ENCODE assay signal across 8 mouse cellular contexts in the genomic region with DNA sequence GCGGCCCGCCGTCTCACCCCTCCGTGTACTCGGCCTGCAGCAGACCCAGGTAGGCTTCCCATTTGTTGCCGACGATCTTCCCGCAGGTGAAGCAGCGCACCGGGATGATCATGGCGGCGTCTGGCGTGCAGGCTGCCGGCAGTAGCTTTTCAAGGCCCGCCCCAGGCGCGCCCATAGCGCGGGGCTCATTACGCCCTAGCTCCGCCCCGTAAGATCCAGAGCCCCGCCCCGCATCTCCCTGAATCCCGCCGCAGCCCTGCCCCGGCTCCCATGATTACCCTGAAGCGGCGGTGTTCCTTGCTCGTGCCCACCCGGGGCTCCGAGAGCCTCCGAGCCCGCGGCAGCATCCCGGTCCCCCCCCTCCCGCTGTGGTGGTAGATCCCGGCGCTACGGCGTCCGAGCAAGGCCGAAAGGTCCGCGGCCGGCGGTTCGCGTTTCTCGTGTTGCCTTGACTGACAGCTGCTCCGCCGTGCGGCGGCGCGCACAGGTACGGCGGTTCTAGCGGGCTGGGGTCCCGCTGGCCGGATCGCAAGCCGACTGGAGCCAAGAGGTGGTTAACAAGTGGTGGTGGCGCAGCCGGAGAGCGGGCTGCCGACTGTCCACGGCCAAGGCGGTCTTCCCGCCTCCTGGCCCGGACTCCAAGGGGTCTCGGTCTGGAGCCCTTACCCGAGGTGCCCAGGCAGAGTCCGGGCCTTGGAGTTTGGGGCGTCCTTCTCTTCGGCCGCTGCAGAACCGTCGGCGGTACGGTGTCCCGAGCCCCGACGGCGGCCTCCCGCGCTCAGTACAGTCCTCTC. TPM values are rescaled to one million over a fixed set of nuclear protein-coding genes. Genes with fewer than 3 reads are reported as not detected.
DNase-seq lines count a peak whose midpoint lies in the region; ATAC-seq and TF ChIP-seq lines count a peak whose summit lies in the region.

TSS of gene Polr2l (minus strand) at position 122 of the 794 bp plus-strand sequence.
TSS of gene Tspan4 (plus strand) at position 230 of the 794 bp plus-strand sequence.

- peak; percentile 61 for ATAC-seq in granulocyte monocyte progenitor cell, adult 5-6 weeks (replicated peaks; ENCODE audit: poor library complexity, severe bottlenecking)
- ATAC-seq in limb, embryonic 14.5 days (ENCODE audit: low FRiP score, low read depth) = peak; percentile 75
- ATAC-seq in midbrain, embryonic 16.5 days = peak; percentile 85

- no peaks in the 10 kb centered on the region for H3K27me3 ChIP-seq in limb, embryonic 14.5 days (ENCODE audit: control insufficient read depth, insufficient read depth, low read length)
- peaks cover 14% of the 10 kb centered on the region for H3K27me3 ChIP-seq in midbrain, embryonic 16.5 days (ENCODE audit: control insufficient read depth, insufficient read depth, low read depth, low read length)
- H3K27me3 ChIP-seq in spleen, adult 2 months (ENCODE audit: control insufficient read depth, insufficient read depth, low read length) = peaks cover 7% of the 10 kb centered on the region; the same call in 1 of the 2 replicates

- peak within 1 kb of the TSS; percentile 91 for H3K4me2 ChIP-seq in limb, embryonic 14.5 days (replicated peaks; ENCODE audit: low read depth, low read length, severe bottlenecking)
- H3K4me2 ChIP-seq in midbrain, embryonic 16.5 days (ENCODE audit: low read length) = peak within 1 kb of the TSS; percentile 98

- H3K9me3 ChIP-seq in limb, embryonic 14.5 days (ENCODE audit: control insufficient read depth, low read length) = no peaks in the 10 kb centered on the region
- H3K9me3 ChIP-seq in midbrain, embryonic 16.5 days (replicated peaks; ENCODE audit: control insufficient read depth, low read length, poor library complexity, severe bottlenecking) = no peaks in the 10 kb centered on the region

- peak within 1 kb of the TSS; percentile 59 for H3K4me3 ChIP-seq in limb, embryonic 14.5 days (replicated peaks; ENCODE audit: low read length)
- H3K4me3 ChIP-seq in midbrain, embryonic 16.5 days (ENCODE audit: low read depth, low read length) = peak within 1 kb of the TSS; percentile 65
- H3K4me3 ChIP-seq in spleen, adult 2 months (ENCODE audit: extremely low read depth, insufficient read depth, insufficient read length) = peak within 1 kb of the TSS; percentile 74

- H3K36me3 ChIP-seq in limb, embryonic 14.5 days (ENCODE audit: control insufficient read depth, insufficient read depth, low read length) = peaks cover 26% of the 10 kb centered on the region
- peaks cover 8% of the 10 kb centered on the region for H3K36me3 ChIP-seq in midbrain, embryonic 16.5 days (ENCODE audit: control insufficient read depth, insufficient read depth, low read length)
- H3K36me3 ChIP-seq in spleen, adult 2 months (ENCODE audit: control insufficient read depth, insufficient read depth, low read length) = peaks cover 11% of the 10 kb centered on the region

- peak within 1 kb of the TSS; percentile 96 for H3K9ac ChIP-seq in limb, embryonic 14.5 days (ENCODE audit: low read depth, low read length, severe bottlenecking)
- peak within 1 kb of the TSS; percentile 90 for H3K9ac ChIP-seq in midbrain, embryonic 16.5 days (ENCODE audit: low read depth, low read length)

- H3K27ac ChIP-seq in limb, embryonic 14.5 days (replicated peaks; ENCODE audit: low read depth, low read length) = peak within 1 kb of the TSS; percentile 92
- peak within 1 kb of the TSS; percentile 86 for H3K27ac ChIP-seq in midbrain, embryonic 16.5 days (ENCODE audit: low read length)
- H3K27ac ChIP-seq in spleen, adult 2 months (ENCODE audit: insufficient read depth, low read length) = peak within 1 kb of the TSS; percentile 91

- H3K4me1 ChIP-seq in limb, embryonic 14.5 days (ENCODE audit: control insufficient read depth, insufficient read depth, low read length) = peaks cover 37% of the 10 kb centered on the region
- H3K4me1 ChIP-seq in midbrain, embryonic 16.5 days (ENCODE audit: control insufficient read depth, insufficient read depth, low read length) = peaks cover 19% of the 10 kb centered on the region
- peaks cover 12% of the 10 kb centered on the region for H3K4me1 ChIP-seq in spleen, adult 2 months (ENCODE audit: control insufficient read depth, insufficient read depth, insufficient read length)

- TF ChIP-seq POLR2A in limb, embryonic 14.5 days (IDR thresholded peaks at IDR 0.05; ENCODE audit: borderline replicate concordance, extremely low read depth, insufficient read depth, insufficient read length) = no peak
- peak; percentile 64 for TF ChIP-seq POLR2A in spleen, adult 2 months (IDR thresholded peaks at IDR 0.05; ENCODE audit: low read depth, low read length)

- no peak for TF ChIP-seq CTCF in spleen, adult 2 months (IDR thresholded peaks at IDR 0.05; ENCODE audit: extremely low read depth, insufficient read depth, insufficient read length, insufficient replicate concordance)

- whole genome bisulfite sequencing in limb, embryonic 14.5 days = under 1% methylated on average over 61 of the region's 87 CpGs
- under 1% methylated on average over 77 of the region's 87 CpGs for WGBS in midbrain, embryonic 16.5 days
- WGBS in spleen, adult 2 months = under 1% methylated on average over 87 of the region's 87 CpGs

- DNase-seq in urinary bladder, adult 18-20 months (ENCODE audit: low spot score in 2 of 2) = peak; percentile 76 to 88
- no peak for DNase-seq in urinary bladder, postnatal 10 days (ENCODE audit: low spot score)
- peak; percentile 93 for DNase-seq in embryo, embryonic 9.5 days (ENCODE audit: extremely low spot score)
- DNase-seq in kidney, adult 11 months = peak; percentile 85
- peak; percentile 86 for DNase-seq in limb, embryonic 14.5 days (ENCODE audit: low spot score)
- peak; percentile 75 to 79 for DNase-seq in spleen, adult 2 months (ENCODE audit: low read depth in 1 of 2, low spot score in 2 of 2)

RNA-seq across cellular contexts. Expression of gene Polr2l, which starts in this region (rescaled TPM):
- 36.4 and 59.6 TPM in 2 replicates for total RNA-seq in granulocyte monocyte progenitor cell, adult 5-6 weeks (2014; fragmentation: Nextera tagmentation)
- 40.9 and 43.5 TPM in 2 replicates for total RNA-seq in granulocyte monocyte progenitor cell, adult 5-6 weeks (2017)
- polyA plus RNA-seq in limb, embryonic 14.5 days (2012; rRNA removed) = 27.5 and 32.1 TPM in 2 replicates
- polyA plus RNA-seq in limb, embryonic 14.5 days (2014; fragmentation: Nextera tagmentation; extraction: Ambion mirVana) = 59.4 and 61.0 TPM in 2 replicates
- 73.3 and 74.0 TPM in 2 replicates for polyA plus RNA-seq in midbrain, embryonic 16.5 days (2015; fragmentation: Nextera tagmentation; extraction: Ambion mirVana)
- 20.5 and 23.5 TPM in 2 replicates for polyA plus RNA-seq in spleen, adult 2 months (2012; rRNA removed)

RNA-seq across cellular contexts. Expression of gene Tspan4, which starts in this region (rescaled TPM):
- total RNA-seq in granulocyte monocyte progenitor cell, adult 5-6 weeks (2014; fragmentation: Nextera tagmentation) = 50.4 and 53.8 TPM in 2 replicates
- 42.6 and 44.9 TPM in 2 replicates for total RNA-seq in granulocyte monocyte progenitor cell, adult 5-6 weeks (2017)
- 101 and 165 TPM in 2 replicates for polyA plus RNA-seq in limb, embryonic 14.5 days (2012; rRNA removed)
- 77.9 and 79.4 TPM in 2 replicates for polyA plus RNA-seq in limb, embryonic 14.5 days (2014; fragmentation: Nextera tagmentation; extraction: Ambion mirVana)
- polyA plus RNA-seq in midbrain, embryonic 16.5 days (2015; fragmentation: Nextera tagmentation; extraction: Ambion mirVana) = 45.8 and 49.1 TPM in 2 replicates
- 97.6 and 109 TPM in 2 replicates for polyA plus RNA-seq in spleen, adult 2 months (2012; rRNA removed)
